Mouse (Mus musculus) embryonic facial prominence, embryonic 14.5 days (tissue): ENCODE measurements around the gene Mtmr4. TPM values are rescaled to one million over a fixed set of nuclear protein-coding genes. Genes with fewer than 3 reads are reported as not detected.

Experiments used
- ATAC-seq: fragments of 200-750 bp; cut with Nextera tagmentation; 2 replicates; pipeline ENCODE4 v1.8.0; 2017; ENCODE audit warnings: low read depth, moderate number of reproducible peaks, moderate TSS enrichment
- DNase-seq: peaks from one replicate; pipeline ENCODE4 v3.0.0-alpha.2; 2015; ENCODE audit warnings: low spot score
- H3K27ac ChIP-seq: fragments of 300-500 bp; sonication (generic); replicated peaks from 2 replicates; pipeline ENCODE4 v1.5.1; 2014; ENCODE audit warnings: low read depth, mild to moderate bottlenecking, low read length, moderate library complexity
- H3K27me3 ChIP-seq: fragments of 300-500 bp; sonication (generic); replicated peaks from 2 replicates; pipeline ENCODE4 v1.6.1; 2014; ENCODE audit warnings: low read length; ENCODE audit not compliant: control insufficient read depth, insufficient read depth
- H3K36me3 ChIP-seq: fragments of 300-500 bp; sonication (generic); 2 replicates; pipeline ENCODE4 v1.6.1; 2014; ENCODE audit warnings: low read length, mixed read lengths; ENCODE audit not compliant: control insufficient read depth, insufficient read depth
- H3K4me1 ChIP-seq: fragments of 300-500 bp; sonication (generic); 2 replicates; pipeline ENCODE4 v1.6.1; 2014; ENCODE audit warnings: antibody characterized with exemption, low read length; ENCODE audit not compliant: control insufficient read depth, insufficient read depth
- H3K4me2 ChIP-seq: fragments of 300-500 bp; sonication (generic); 2 replicates; pipeline ENCODE4 v1.6.1; 2014; ENCODE audit warnings: low read depth, mild to moderate bottlenecking, low read length, moderate library complexity, mixed read lengths
- H3K4me3 ChIP-seq: fragments of 300-500 bp; sonication (generic); 2 replicates; pipeline ENCODE4 v1.5.1; 2014; ENCODE audit warnings: low read depth, mild to moderate bottlenecking, low read length
- H3K9ac ChIP-seq: fragments of 300-500 bp; sonication (generic); 2 replicates; pipeline ENCODE4 v1.6.1; 2014; ENCODE audit warnings: low read depth, mild to moderate bottlenecking, low read length, moderate library complexity, mixed read lengths
- H3K9me3 ChIP-seq: fragments of 300-500 bp; sonication (generic); 2 replicates; pipeline ENCODE4 v1.6.1; 2016; ENCODE audit warnings: low read length; ENCODE audit not compliant: control insufficient read depth
- whole genome bisulfite sequencing: fragments of 180-500 bp; shearing (Covaris S2); extraction: QIAGEN DNeasy Blood & Tissue Kit; methylation state at CpG from one replicate; pipeline ENCODE4 v1.1.7; 2014; 5-methylcytosine and 5-hydroxymethylcytosine counted together
- polyA plus RNA-seq: library from polyadenylated mRNA; unstranded; fragments of >200 nt; fragmentation: Nextera tagmentation; extraction: Ambion mirVana; gene quantifications from 2 replicates; pipeline ENCODE4 v1.2.1, GENCODE M21; 2014

Mtmr4 gene
- polyA plus RNA-seq, 1 experiment from 2014 or later, result 34.3 TPM

DNA sequence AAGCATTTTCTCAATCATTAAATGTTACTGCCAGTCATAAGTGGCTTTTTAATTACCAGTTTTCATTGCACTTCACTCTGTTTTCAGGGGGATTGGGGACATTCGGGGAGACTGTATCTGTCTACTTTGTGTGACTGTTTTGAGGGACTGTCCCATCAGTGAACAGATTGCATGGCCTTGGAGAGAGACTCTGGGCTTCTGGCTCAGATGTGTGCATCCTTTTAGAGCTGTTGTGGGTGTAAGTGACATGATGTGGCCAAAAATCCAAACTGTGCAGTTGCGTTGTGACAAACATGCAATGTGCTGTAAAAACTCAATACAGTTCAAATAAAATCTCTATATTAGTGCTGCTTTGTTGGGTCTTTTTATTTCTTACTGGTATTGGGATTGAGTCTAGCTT lies 24.0 kb downstream of the Mtmr4 start:
- Histone ChIP-seq H3K27ac (no peak overlapping the region), H3K4me1 (no peaks in the 10 kb centered on the region), H3K36me3 (peaks cover 73% of the 10 kb centered on the region), H3K4me2 (no peak overlapping the region), H3K9me3 (no peaks in the 10 kb centered on the region), H3K9ac (no peak overlapping the region), H3K4me3 (no peak overlapping the region), H3K27me3 (no peaks in the 10 kb centered on the region)
- DNase-seq, result no peak
- WGBS, result 95% methylated on average over 2 of the region's 2 CpGs
- no peak for ATAC-seq

DNA sequence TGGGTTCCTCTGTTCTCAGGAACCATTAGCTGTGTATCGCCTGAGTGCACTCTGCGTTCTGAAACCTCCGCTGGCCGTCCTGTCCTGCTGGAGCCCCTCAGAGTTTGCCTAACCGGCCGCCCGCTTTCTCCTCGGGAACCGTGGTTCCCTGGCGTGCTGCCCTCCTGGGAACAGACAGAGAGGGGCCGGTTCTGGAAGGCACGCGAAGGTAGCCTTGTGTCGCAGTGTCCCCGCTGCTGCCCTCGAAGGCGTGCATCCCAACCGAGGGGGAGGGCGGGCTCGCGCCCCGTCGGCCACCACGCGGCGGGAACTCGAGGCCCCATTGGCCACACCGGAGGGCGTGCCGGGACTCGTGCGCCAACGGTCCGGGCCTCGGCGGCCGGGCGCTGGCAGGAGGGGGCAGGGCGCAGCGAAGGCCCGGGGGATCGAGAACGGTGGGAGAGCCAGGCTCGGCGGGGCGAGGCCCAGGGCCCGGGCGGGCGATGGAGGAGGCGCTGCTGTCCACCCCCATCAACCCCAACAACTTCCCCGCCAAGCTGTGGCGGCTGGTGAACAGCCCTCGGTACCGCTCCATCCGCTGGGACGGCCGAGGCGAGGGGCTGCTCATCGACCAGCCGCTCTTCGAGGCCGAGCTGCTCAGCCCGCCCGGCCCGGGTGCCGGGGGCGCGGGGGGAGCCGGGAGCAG lies 25.0 kb downstream of the Mtmr4 start, which contains the start of gene Hsf5:
Gene Hsf5, plus strand, starts transcription at position 375 of the 685 bp plus-strand sequence.
- no peak for ATAC-seq
- Histone ChIP-seq H3K27ac (no peak within 1 kb of the TSS), H3K9me3 (no peaks in the 10 kb centered on the region), H3K36me3 (peaks cover 64% of the 10 kb centered on the region), H3K4me2 (no peak within 1 kb of the TSS), H3K4me3 (no peak within 1 kb of the TSS), H3K4me1 (no peaks in the 10 kb centered on the region), H3K9ac (no peak within 1 kb of the TSS), H3K27me3 (no peaks in the 10 kb centered on the region)
- DNase-seq, result no peak
- 94% methylated on average over 26 of the region's 69 CpGs for WGBS

DNA sequence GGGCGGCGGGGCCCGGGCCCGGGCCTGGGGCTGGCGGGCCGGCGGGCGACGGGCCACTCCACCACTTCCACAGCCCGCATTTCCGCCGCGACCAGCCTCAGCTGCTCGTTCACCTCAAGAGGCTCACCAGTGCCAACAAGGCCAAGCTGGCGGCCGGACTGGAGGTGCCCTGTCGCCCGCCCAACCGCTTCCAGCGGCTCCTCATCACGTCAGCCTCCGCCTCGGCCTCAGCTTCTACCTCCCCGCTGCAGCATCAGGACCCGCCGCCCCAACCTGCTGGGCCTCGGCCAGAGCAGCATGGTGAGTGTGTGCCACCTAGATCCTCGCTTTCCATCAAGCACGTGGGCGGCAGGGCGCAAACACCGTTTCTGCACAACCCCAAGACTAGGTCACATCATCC lies 25.6 kb downstream of the Mtmr4 start:
- H3K4me2 ChIP-seq, result no peak overlapping the region
- no peak overlapping the region for H3K4me3 ChIP-seq
- H3K27ac ChIP-seq, result no peak overlapping the region
- ATAC-seq (no peak), DNase-seq (no peak)
- no peak overlapping the region for H3K9ac ChIP-seq
- peaks cover 57% of the 10 kb centered on the region for H3K36me3 ChIP-seq
- 95% methylated on average over 29 of the region's 32 CpGs for WGBS
- H3K4me1 ChIP-seq, result no peaks in the 10 kb centered on the region
- H3K9me3 ChIP-seq, result no peaks in the 10 kb centered on the region
- H3K27me3 ChIP-seq, result no peaks in the 10 kb centered on the region

DNA sequence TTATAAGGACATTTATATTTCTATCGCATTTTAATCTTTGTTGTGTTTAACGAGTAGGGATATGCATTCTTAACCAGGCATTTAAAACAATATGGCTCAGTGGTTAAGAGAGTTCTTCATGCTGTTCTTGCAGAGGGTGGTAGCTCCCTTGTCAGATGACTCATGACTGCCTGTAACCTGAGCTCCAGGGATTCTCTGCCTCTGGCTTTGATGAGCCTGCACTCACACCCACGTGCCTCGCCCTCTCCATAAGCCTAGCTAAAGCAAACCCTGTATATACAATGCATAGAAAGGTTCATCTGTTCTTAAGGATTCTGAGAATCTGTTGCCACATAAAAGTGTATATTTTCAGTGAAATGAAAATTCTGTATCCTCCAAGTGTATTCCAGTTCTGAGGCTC lies 31.2 kb downstream of the Mtmr4 start:
- H3K4me1 ChIP-seq, result no peaks in the 10 kb centered on the region
- H3K36me3 ChIP-seq, result peaks cover 18% of the 10 kb centered on the region
- no peak overlapping the region for H3K9ac ChIP-seq
- ATAC-seq (0 out of 2 replicates have a peak, but pooled peaks have one; percentile 67), DNase-seq (peak; percentile 44)
- H3K4me2 ChIP-seq, result no peak overlapping the region
- H3K27ac ChIP-seq, result no peak overlapping the region
- H3K27me3 ChIP-seq, result no peaks in the 10 kb centered on the region
- no peaks in the 10 kb centered on the region for H3K9me3 ChIP-seq
- no peak overlapping the region for H3K4me3 ChIP-seq
- WGBS, result 66% methylated on average over 4 of the region's 4 CpGs

DNA sequence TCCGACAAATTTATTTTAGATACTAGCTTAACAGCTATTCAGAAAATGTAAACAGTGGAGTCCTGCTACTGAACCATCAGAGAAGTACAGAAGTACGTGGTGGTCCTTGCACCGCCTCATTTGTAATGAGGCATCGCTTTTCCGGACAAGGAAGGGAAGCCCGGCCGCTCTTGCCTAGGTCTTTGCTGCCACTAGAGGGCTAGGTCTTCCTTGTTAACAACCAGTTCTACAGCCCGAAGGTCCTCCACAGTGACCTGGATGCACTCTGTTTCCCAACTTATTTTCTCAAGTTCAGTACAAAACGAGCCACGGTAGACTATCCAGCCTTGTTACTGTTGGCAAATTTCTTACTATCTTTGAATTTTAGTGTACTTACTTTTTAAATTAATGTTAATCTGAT lies 37.9 kb downstream of the Mtmr4 start:
- H3K27ac ChIP-seq, result no peak overlapping the region
- H3K27me3 ChIP-seq, result no peaks in the 10 kb centered on the region
- ATAC-seq (0 out of 2 replicates have a peak, but pooled peaks have one; percentile 37), DNase-seq (peak; percentile 64)
- 0 out of 2 replicates have a peak, but pooled peaks cover 13% of the 10 kb centered on the region for H3K36me3 ChIP-seq
- no peaks in the 10 kb centered on the region for H3K4me1 ChIP-seq
- H3K9me3 ChIP-seq, result no peaks in the 10 kb centered on the region
- 32% methylated on average over 10 of the region's 10 CpGs for WGBS
- H3K4me3 ChIP-seq, result no peak overlapping the region
- H3K4me2 ChIP-seq, result no peak overlapping the region
- no peak overlapping the region for H3K9ac ChIP-seq

DNA sequence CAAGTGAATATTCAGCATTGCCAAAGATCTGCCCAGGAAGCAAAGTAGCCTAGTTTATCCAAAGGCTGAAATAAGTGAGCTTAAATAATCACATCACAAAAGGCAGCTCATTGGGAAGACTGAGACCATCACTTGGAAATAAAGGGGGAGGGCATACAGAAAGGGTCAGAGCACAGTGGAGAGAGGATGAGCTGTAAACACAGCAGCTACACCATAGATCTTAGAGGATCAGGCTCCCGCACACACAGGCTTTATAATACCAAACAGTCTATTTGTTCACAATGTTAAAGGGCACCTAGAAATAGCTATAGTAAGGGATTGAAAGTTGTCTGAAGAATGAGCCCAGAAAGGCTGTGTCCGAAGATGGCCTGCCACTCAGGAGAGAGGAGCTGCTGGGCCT lies 46.8 kb downstream of the Mtmr4 start:
- peak overlapping the region; percentile 52 for H3K4me3 ChIP-seq
- peak overlapping the region; percentile 33; the same call in 1 of the 2 replicates for H3K27ac ChIP-seq
- no peaks in the 10 kb centered on the region for H3K27me3 ChIP-seq
- WGBS, result 36% methylated on average over 2 of the region's 2 CpGs
- H3K9me3 ChIP-seq, result no peaks in the 10 kb centered on the region
- ATAC-seq (no peak), DNase-seq (no peak)
- no peaks in the 10 kb centered on the region for H3K36me3 ChIP-seq
- no peaks in the 10 kb centered on the region for H3K4me1 ChIP-seq
- H3K4me2 ChIP-seq, result peak overlapping the region; percentile 85
- H3K9ac ChIP-seq, result peak overlapping the region; percentile 80

DNA sequence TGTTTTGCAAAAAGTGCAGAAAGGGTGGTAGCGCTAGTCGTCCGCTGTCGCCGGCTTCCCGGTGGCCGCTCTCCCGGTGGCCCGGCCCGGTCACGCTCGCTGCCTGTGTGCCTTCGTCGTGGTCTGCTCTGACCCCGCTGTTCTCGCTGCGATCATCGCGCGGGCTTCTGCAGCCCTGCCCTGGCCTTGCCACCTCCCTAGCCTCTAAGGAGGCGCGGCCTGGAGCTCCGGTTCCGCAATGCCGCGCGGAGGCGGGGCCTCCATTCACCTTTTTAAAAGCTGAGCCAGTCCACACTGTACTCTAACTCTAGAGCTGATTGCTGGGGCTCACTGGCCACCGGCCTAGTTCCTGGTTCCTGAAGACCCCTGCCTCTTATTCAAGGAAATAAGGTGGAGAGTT lies 47.2 kb downstream of the Mtmr4 start:
- H3K4me2 ChIP-seq, result peak overlapping the region; percentile 85
- no peaks in the 10 kb centered on the region for H3K27me3 ChIP-seq
- ATAC-seq (peak; percentile 93), DNase-seq (peak; percentile 63)
- WGBS, result under 1% methylated on average over 16 of the region's 29 CpGs
- peak overlapping the region; percentile 80 for H3K9ac ChIP-seq
- H3K9me3 ChIP-seq, result no peaks in the 10 kb centered on the region
- peak overlapping the region; percentile 33; the same call in 1 of the 2 replicates for H3K27ac ChIP-seq
- no peaks in the 10 kb centered on the region for H3K4me1 ChIP-seq
- H3K36me3 ChIP-seq, result no peaks in the 10 kb centered on the region
- peak overlapping the region; percentile 52 for H3K4me3 ChIP-seq

DNA sequence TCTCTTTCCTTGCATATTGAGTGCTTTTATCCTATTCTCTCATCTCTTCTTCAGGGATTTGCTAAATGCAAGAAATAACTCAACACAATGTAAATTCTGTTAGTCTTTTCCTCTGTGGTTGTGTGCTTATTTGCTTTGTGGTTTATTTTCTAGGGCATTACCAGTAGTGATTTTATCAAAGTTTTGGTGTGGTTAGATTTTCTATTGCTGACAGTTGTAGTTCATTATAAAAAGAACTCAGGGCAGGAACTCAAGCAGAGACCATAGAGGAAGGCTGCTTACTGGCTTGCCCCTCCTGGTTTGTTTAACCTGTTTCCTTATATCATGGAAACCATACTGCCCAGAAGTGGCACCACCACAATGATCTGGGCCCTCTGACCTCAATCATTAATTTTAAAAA lies 50.9 kb downstream of the Mtmr4 start:
- Histone ChIP-seq H3K36me3 (no peaks in the 10 kb centered on the region), H3K4me3 (no peak overlapping the region), H3K27ac (no peak overlapping the region), H3K27me3 (no peaks in the 10 kb centered on the region), H3K4me2 (no peak overlapping the region), H3K4me1 (no peaks in the 10 kb centered on the region), H3K9me3 (no peaks in the 10 kb centered on the region), H3K9ac (no peak overlapping the region)
- DNase-seq (no peak), ATAC-seq (no peak)

DNA sequence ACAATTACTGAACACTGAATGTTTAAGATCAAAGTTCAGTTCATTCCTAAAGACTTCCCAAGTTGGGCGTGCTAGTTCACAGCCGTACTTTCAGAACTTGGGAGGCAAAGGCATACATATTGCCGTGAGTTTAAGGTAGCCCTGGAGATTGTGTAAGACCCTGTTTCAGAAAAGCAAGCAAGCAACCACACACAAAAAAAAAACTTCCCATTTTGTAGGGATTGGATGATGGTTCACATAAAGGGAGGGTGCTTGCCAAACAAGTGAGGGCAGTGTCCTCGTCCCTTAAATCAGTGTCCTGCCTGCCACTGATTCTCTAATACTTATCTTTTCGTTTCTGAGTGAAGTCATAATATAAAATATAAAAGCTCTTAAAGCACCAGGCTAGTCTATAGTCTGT lies 62.7 kb downstream of the Mtmr4 start:
- Histone ChIP-seq H3K4me3 (no peak overlapping the region), H3K27ac (no peak overlapping the region), H3K4me2 (no peak overlapping the region), H3K9me3 (no peaks in the 10 kb centered on the region), H3K36me3 (no peaks in the 10 kb centered on the region), H3K4me1 (no peaks in the 10 kb centered on the region), H3K27me3 (no peaks in the 10 kb centered on the region), H3K9ac (no peak overlapping the region)
- no peak for DNase-seq
- WGBS, result 78% methylated on average over 5 of the region's 5 CpGs
- no peak for ATAC-seq
